Mouse (Mus musculus) kidney, adult 9 months (tissue): ENCODE measurements around the gene Aunip.
"Not testable (repeated sequence)": the region's sequence is repeated elsewhere in the genome, so short reads cannot be mapped to it uniquely, and the experiment has no call there.

Experiments
- DNase-seq: peaks from one replicate; pipeline ENCODE4 v3.0.0; 2022

Aunip gene

DNA sequence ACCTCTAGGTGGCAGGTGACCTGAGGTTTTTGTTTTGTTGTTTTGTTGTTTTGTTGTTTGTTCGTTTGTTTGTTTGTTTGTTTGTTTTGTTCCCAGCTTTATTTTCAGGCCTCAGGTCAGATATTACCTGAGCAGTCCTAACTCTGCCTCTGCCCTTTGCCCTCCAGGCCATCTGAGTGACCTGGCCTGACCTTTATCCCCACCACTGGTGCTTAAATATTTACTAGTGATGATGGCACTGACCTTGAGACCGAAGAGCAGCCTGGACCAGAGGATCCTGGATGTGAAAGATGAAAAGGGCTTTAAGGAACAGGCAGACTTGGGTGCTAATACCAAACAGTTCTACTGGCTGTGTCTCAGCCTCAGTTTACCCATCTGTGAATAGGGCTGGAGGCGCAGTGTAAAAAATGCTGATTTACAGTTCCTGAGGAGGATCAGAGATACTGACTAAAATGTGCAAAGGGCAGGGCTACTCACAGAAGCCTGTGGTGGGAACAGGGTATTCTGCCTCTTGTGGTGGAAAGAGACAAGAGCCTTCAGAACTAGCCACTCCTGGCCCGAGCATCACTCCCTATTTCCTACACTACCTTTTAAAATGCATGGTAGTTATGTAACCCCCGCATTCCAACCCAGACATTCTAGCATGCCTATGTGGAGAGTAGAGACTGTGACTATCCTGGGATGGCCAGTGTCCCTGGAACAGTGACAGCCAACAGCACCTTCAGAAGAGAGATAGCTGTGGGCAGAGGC, 25.5 kb upstream of the Aunip start:
- peak; percentile 92 for DNase-seq

DNA sequence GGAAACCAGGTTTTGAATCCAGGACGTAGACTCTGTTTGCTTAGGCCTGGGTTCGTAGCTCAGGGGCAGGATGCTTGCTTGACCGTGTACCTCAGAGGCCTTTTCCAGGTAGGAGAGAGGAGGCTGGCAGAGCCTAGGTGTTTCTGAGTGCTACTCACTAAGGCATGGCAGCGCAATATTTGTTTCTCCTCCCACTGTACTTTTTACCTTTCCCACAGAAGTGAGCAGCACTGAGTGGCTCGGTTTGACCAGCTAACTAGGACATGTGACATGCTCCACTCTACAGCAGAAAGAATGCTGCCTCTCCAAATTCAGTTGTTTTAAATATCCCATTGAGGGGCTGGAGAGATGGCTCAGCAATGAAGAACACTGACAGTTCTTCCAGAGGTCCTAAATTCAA, 22.6 kb upstream of the Aunip start:
- no peak for DNase-seq

DNA sequence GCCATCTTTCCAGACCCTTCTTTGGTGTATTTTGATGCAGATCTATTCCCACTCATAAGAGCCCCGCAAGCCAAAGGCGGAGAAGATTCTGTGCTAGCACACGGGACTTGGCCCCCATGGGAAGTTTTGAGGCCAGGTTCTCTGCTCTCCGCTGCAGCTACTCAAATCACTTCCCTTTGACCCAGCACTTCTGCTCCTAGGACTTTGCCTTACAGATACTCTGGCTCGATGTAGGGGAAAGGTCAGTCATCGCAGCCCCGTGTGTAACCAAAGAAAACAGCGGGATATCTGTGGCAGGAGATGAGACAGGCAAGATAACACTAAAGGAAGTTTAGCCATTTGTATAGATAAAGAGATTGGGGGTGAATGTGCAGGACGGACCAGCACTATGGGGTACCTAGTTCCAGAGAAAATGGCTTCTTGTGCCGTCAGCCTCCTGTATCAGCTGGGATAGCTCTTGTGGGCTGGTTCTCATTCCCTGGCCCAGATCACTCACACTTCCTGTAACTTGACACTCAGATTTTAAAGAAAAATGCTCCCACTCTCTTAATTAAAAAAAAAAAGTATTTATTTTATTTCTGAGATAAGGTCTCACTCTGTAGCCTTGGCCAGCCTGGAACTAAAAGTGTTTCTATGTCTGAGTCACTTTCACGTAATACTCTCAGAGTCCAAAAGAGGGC, 20.7 kb upstream of the Aunip start:
- peak; percentile 81 for DNase-seq

DNA sequence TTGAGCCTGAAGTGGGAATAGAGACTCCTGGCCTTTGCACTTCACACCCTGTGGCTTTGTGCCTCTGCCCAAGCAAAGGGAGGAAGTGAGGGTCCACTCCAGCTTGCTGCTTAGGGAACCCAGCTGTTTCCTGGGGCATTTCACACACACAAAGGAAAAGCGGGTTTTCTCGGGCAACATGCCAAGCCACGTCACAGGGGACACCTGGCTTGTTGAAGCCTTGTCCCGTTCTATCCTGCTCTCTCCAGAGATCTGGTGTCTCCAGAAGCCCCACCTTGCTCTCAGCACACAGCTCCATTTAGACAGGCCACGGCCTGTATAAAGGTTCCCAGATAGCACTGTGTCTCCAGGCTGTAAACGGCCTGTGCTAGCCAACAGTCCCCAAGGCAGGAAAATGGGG, 19.1 kb upstream of the Aunip start:
- DNase-seq = no peak

DNA sequence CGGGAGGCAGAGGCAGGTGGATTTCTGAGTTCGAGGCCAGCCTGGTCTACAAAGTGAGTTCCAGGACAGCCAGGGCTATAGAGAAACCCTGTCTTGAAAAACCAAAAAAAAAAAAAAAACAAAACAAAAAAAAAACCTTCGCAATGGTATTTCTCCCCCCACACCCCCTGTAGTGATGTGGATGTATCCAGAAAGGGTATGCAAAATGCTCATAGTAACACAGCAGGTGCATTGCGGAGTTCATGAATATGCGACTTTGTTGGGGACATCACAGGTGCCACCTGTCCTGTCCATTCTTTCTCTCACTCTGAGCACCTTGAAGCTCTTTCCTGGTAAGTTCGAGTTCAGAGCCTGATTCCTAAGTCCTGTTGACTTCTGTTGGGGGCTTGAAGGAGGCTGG, 16.6 kb upstream of the Aunip start:
- not testable (repeated sequence) for DNase-seq

GRCm38 (mm10) chr4:134494780-134495545, 15.8 kb upstream of the Aunip start:
- DNase-seq = no peak

- DNase-seq = no peak
Observed at GRCm38 (mm10) chr4:134495546-134495923, 15.3 kb upstream of the Aunip start.

- DNase-seq = peak; percentile 92
Observed at GRCm38 (mm10) chr4:134496595-134497210, 14.1 kb upstream of the Aunip start, which contains the start of gene Paqr7. Gene Paqr7, plus strand, starts transcription at chr4:134496697.

DNA sequence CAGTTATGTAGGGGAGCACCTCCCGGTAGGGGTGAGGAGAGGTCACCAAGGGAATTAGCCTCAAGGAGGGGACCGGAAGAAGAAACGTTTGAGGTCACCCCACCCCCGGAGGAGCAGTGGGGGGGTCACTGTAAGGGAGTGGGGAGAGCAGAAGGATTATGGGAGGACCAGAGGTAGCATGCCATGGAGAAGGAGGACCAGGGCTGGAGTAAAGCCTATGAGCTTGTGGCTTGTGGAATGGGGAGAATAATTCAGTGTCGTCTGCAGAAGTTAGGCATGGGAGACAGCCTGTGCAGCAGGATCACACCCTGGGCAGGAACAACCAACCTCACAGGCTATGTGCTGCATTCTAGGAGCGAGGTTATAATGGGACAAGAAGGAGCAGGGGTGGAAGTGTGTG, 13.6 kb upstream of the Aunip start:
- no peak for DNase-seq

DNA sequence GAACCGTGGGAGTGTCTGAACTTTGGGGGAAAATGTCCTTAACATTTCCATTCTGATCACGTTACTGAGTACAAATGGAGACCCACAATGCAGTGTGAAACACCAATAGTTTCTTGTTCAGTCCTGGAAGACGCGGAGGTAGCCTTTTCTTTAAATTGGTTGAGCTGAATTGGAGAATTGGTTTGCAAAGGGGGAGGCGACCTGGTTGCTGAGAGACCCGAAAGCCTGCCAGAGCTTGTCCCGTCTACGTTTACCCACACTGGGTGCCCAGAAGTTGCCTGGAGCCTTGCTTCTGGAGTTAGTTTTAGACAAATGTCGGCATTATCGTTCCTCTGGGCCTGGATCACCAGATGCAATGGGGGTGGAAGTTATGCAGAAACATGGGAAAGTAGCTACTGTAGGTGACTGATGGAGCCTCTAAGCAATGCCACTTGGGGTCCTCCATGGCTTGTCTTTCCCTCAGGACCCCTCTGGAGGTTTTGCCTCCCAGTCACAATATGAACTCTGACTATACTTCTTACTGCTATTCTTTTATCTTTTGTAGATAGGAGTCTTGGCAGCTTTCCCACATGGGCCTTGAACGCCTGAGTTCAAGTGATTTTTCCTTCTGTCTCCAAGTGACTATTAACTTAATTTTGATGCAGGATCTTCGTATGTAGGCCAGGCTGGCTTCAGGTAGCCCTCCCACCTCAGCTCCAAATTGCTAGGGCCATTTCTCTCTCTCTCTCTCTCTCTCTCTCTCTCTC, 12.6 kb upstream of the Aunip start:
- no peak for DNase-seq

DNA sequence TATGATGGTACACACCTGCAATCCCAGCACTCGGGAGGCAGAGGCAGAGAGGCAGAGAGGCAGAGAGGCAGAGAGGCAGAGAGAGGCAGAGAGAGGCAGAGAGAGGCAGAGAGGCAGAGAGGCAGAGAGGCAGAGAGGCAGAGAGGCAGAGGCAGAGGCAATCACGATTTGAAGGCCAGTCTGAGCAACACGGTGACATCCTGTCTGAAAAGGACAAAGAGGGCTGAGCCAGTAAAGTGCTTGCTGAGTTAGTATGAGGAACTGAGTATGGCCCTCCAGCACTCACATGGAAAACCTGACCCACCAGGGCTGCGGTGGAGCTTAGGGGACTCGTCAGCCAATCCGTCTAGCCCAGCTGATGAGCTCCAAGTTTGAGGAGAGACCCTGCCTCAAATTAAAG, 11.8 kb upstream of the Aunip start:
- not testable (repeated sequence) for DNase-seq

DNA sequence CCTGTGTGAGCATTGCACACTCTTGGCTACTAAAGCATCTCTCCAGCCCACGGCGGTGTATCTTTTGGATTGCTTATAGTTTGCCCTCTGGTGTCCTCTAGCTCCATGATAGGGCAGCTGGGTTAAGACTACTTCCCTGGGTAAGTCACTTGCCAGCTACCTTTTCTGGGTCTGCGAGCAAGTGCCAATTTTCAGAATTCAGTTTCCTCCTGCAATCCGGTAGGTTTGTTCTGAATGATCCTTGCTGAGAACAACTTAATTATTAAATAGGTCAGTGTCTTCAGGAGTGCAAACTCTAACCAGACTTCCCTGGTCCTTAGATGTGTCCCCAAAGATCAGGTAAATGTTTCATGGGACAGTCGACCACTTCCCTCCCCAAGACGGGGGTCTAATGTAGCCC, 9.7 kb upstream of the Aunip start:
- peak; percentile 64 for DNase-seq

- no peak for DNase-seq
Observed at GRCm38 (mm10) chr4:134503686-134504357, 7.0 kb upstream of the Aunip start.

DNA sequence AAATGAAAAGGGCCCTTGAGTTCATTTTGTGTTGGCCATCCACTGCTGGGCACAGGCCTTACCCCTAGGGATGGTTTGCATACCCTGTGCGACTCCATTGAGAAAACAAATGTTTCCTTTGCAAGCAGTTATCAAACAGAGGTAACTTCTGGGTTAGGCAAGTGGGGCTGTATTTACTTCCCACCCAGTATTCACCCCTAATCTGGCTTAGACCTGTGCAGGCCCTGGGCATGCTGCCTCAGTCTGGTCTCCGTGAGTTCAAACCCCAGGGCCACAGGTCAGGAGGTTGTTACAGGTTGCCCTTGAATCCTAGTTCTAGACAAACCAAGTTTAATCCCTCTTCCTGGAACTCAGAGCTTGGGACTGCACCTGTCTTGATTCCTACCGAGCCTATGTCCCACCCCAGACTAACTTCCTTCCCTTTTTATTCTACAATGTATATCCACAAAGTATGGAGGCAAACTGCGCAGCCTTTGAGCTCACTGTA, 5.5 kb upstream of the Aunip start:
- no peak for DNase-seq

DNA sequence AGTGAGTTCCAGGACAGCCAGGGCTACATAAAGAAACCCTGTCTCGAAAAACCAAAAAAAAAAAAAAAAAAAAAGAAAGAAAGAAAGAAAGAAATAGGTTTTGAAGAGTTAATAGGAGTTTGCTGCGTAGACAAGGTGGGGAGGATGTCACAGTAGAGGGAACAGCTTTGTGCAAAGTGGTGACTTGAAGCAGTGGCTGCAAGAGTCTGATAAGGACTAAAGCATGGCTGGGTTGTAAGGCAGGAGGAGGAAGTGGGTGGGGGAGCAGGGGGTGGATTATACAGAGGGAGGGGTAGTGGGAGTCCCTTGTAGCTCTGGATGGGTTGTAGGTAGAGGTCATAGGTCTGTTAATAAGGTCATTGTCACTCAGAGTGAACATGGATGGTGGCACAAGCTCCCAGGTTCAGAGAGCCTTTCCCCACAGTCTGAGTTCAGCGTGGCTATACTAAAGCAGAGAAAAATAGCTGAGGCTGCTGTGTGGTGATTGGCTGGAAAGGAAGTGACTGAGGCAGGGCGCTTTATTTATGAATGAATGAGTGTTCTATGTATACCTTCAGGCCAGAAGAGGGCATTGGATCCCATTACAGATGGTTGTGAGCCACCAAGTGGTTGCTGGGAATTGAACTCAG, 4.7 kb upstream of the Aunip start:
- DNase-seq = no peak

- no peak for DNase-seq
Observed at GRCm38 (mm10) chr4:134506713-134507112, 4.1 kb upstream of the Aunip start.

DNA sequence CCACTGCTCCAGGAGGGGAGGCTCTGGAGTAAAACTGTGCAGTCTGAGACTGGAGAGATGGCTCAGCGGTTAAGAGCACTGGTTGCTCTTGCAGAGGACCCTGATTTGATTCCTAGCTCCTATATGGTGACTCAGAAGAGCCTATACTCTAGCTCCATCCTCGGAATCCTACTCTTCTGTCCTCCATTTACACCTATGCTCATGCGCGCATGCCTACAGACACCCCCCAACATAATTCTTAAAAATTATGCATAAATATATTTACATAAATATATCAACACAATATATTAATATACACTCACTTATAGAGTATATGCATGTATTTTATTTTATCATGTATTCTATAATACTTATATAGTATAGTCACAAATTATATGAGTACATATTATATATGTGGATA, 403 bp upstream of the Aunip start:
- no peak for DNase-seq

GRCm38 (mm10) chr4:134511730-134512129, 931 bp downstream of the Aunip start:
- DNase-seq = no peak

- peak; percentile 80 for DNase-seq
Observed at GRCm38 (mm10) chr4:134512798-134513197, 2.0 kb downstream of the Aunip start.

GRCm38 (mm10) chr4:134514309-134514930, 3.6 kb downstream of the Aunip start:
- no peak for DNase-seq

DNA sequence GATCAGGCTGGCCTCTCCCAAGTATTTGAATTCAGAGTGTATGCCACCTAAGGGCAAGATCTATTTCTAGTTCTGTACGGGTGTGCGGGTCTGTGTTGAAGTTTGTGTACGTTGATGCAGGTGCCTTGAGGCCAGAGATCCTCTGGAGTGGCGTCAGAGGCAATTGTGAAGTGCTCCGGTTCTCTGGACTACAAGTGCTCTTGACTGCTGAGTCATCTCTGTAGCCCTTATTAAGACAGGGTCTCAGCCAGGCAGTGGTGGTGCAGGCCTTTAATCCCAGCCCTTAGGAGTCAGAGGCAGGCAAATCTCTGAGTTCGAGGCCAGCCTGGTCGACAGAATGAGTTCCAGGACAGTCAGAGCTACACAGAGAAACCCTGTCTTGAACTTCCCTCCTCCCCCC, 4.8 kb downstream of the Aunip start:
- DNase-seq = no peak
